Mouse (Mus musculus) right cerebral cortex, postnatal 4 days (tissue): ENCODE measurements at regions not wholly inside any gene's neighbourhood (a gene's known extent, or its start where the extent isn't known, plus 50 kb on each side); places are given as distances from the start of the nearest gene placed in this dataset.
A peak's percentile ranks its signal among the peaks of the same experiment; 100 is the strongest.

Experiments
- DNase-seq: peaks from one replicate; pipeline ENCODE4 v3.0.0-alpha.2; 2022

GRCm38 (mm10) chr8:90502879-90503278 is 154.7 kb upstream of the Tox3 start:
- no peak for DNase-seq

- no peak for DNase-seq
Observed at GRCm38 (mm10) chr8:90499315-90499714, 151.2 kb upstream of the Tox3 start.

GRCm38 (mm10) chr8:90496658-90497163 is 148.6 kb upstream of the Tox3 start:
- DNase-seq: peak; percentile 73

- no peak for DNase-seq
Observed at GRCm38 (mm10) chr8:90495943-90496371, 147.8 kb upstream of the Tox3 start.

- DNase-seq: no peak
Observed at GRCm38 (mm10) chr8:90492521-90493225, 144.5 kb upstream of the Tox3 start.

GRCm38 (mm10) chr8:90491691-90492090 is 143.5 kb upstream of the Tox3 start:
- no peak for DNase-seq

- DNase-seq: no peak
Observed at GRCm38 (mm10) chr8:90490734-90491441, 142.7 kb upstream of the Tox3 start.

GRCm38 (mm10) chr8:90486556-90486955 is 138.4 kb upstream of the Tox3 start:
- no peak for DNase-seq

- no peak for DNase-seq
Observed at GRCm38 (mm10) chr8:90478149-90478548, 130.0 kb upstream of the Tox3 start.

- no peak for DNase-seq
Observed at GRCm38 (mm10) chr8:90474066-90474465, 125.9 kb upstream of the Tox3 start.

- no peak for DNase-seq
Observed at GRCm38 (mm10) chr8:90470826-90471225, 122.7 kb upstream of the Tox3 start.

- DNase-seq: no peak
Observed at GRCm38 (mm10) chr8:90463708-90464107, 115.6 kb upstream of the Tox3 start.

GRCm38 (mm10) chr8:90455321-90455720 is 107.2 kb upstream of the Tox3 start:
- no peak for DNase-seq

- DNase-seq: no peak
Observed at GRCm38 (mm10) chr8:90454130-90454529, 106.0 kb upstream of the Tox3 start.

- no peak for DNase-seq
Observed at GRCm38 (mm10) chr8:90441058-90441851, 93.1 kb upstream of the Tox3 start.

GRCm38 (mm10) chr8:90414021-90414420 is 65.9 kb upstream of the Tox3 start:
- DNase-seq: no peak
